Mouse (Mus musculus) embryonic facial prominence, embryonic 11.5 days (tissue): ENCODE results near the gene Zfp574. TPM values are rescaled to one million over a fixed set of nuclear protein-coding genes. Genes with fewer than 3 reads are reported as not detected.

Experiments
- ATAC-seq: fragments of 200-750 bp; cut with Nextera tagmentation; replicated peaks from 2 replicates; pipeline ENCODE4 v1.8.0; 2017; ENCODE audit warnings: low read depth; ENCODE audit not compliant: insufficient number of reproducible peaks, low FRiP score, low TSS enrichment
- DNase-seq: peaks from one replicate; pipeline ENCODE4 v3.0.0-alpha.2; 2015; ENCODE audit warnings: low spot score
- H3K27ac ChIP-seq: fragments of 300-500 bp; sonication (generic); replicated peaks from 2 replicates; pipeline ENCODE4 v1.5.1; 2014; ENCODE audit warnings: mild to moderate bottlenecking, low read depth, low read length, control low read depth
- H3K27me3 ChIP-seq: fragments of 300-500 bp; sonication (generic); 2 replicates; pipeline ENCODE4 v1.6.1; 2014; ENCODE audit warnings: mild to moderate bottlenecking, low read length, moderate library complexity, mixed read lengths; ENCODE audit not compliant: control insufficient read depth, insufficient read depth
- H3K36me3 ChIP-seq: fragments of 300-500 bp; sonication (generic); replicated peaks from 2 replicates; pipeline ENCODE4 v1.6.1; 2014; ENCODE audit warnings: low read depth, mild to moderate bottlenecking, low read length, moderate library complexity, mixed read lengths; ENCODE audit not compliant: control insufficient read depth, insufficient read depth
- H3K4me1 ChIP-seq: fragments of 300-500 bp; sonication (generic); 2 replicates; pipeline ENCODE4 v1.6.1; 2014; ENCODE audit warnings: low read length, mixed read lengths; ENCODE audit not compliant: control insufficient read depth, insufficient read depth
- H3K4me2 ChIP-seq: fragments of 300-500 bp; sonication (generic); 2 replicates; pipeline ENCODE4 v1.6.1; 2014; ENCODE audit warnings: low read depth, mild to moderate bottlenecking, control low read depth, low read length, moderate library complexity
- H3K4me3 ChIP-seq: fragments of 300-500 bp; sonication (generic); 2 replicates; pipeline ENCODE4 v1.5.1; 2014; ENCODE audit warnings: low read depth, low read length, control low read depth
- H3K9ac ChIP-seq: fragments of 300-500 bp; sonication (generic); replicated peaks from 2 replicates; pipeline ENCODE4 v1.6.1; 2014; ENCODE audit warnings: mild to moderate bottlenecking, control low read depth, low read length
- H3K9me3 ChIP-seq: fragments of 300-500 bp; sonication (generic); replicated peaks from 2 replicates; pipeline ENCODE4 v1.6.1; 2016; ENCODE audit warnings: mild to moderate bottlenecking, low read length, inconsistent platforms, mixed read lengths; ENCODE audit not compliant: control insufficient read depth
- WGBS: fragments of 180-500 bp; shearing (Covaris S2); extraction: QIAGEN DNeasy Blood & Tissue Kit; methylation state at CpG from one replicate; pipeline ENCODE4 v1.1.7; 2014; 5-methylcytosine and 5-hydroxymethylcytosine counted together
- polyA plus RNA-seq: library from polyadenylated mRNA; unstranded; fragments of >200 nt; fragmentation: Nextera tagmentation; extraction: Ambion mirVana; gene quantifications from 2 replicates; pipeline ENCODE4 v1.2.1, GENCODE M21; 2014

Zfp574 gene
- polyA plus RNA-seq, 1 experiment from 2014 or later: 17.2 TPM

GRCm38 (mm10) chr7:25058836-25059235 is 13.5 kb upstream of the Zfp574 start:
- ATAC-seq (0 out of 2 replicates have a peak, but pooled peaks have one; percentile 15), DNase-seq (no peak)
- Histone ChIP-seq H3K36me3 (peaks cover 20% of the 10 kb centered on the region), H3K27me3 (no peaks in the 10 kb centered on the region), H3K4me1 (no peaks in the 10 kb centered on the region), H3K27ac (no peak overlapping the region), H3K9ac (no peak overlapping the region), H3K4me2 (no peak overlapping the region), H3K9me3 (no peaks in the 10 kb centered on the region), H3K4me3 (no peak overlapping the region)
- 90% methylated on average over 14 of the region's 14 CpGs for WGBS

- Histone ChIP-seq H3K9ac (no peak overlapping the region), H3K4me3 (no peak overlapping the region), H3K4me2 (no peak overlapping the region), H3K4me1 (no peaks in the 10 kb centered on the region), H3K27ac (no peak overlapping the region), H3K9me3 (no peaks in the 10 kb centered on the region), H3K27me3 (no peaks in the 10 kb centered on the region), H3K36me3 (peaks cover 4% of the 10 kb centered on the region)
- ATAC-seq (no peak), DNase-seq (no peak)
- WGBS: 94% methylated on average over 6 of the region's 6 CpGs
Observed at GRCm38 (mm10) chr7:25063346-25063745, 9.0 kb upstream of the Zfp574 start.

GRCm38 (mm10) chr7:25063900-25064299 is 8.5 kb upstream of the Zfp574 start:
- WGBS: 86% methylated on average over 8 of the region's 8 CpGs
- no peak overlapping the region for H3K4me3 ChIP-seq
- no peak overlapping the region for H3K4me2 ChIP-seq
- ATAC-seq: no peak
- peaks cover 4% of the 10 kb centered on the region for H3K36me3 ChIP-seq
- no peak overlapping the region for H3K27ac ChIP-seq
- no peak overlapping the region for H3K9ac ChIP-seq
- H3K27me3 ChIP-seq: no peaks in the 10 kb centered on the region
- no peak for DNase-seq
- no peaks in the 10 kb centered on the region for H3K4me1 ChIP-seq
- no peaks in the 10 kb centered on the region for H3K9me3 ChIP-seq

- Histone ChIP-seq H3K4me1 (no peaks in the 10 kb centered on the region), H3K4me3 (no peak overlapping the region), H3K36me3 (peaks cover 4% of the 10 kb centered on the region), H3K9ac (no peak overlapping the region), H3K9me3 (no peaks in the 10 kb centered on the region), H3K4me2 (no peak overlapping the region), H3K27me3 (no peaks in the 10 kb centered on the region), H3K27ac (no peak overlapping the region)
- ATAC-seq (no peak), DNase-seq (no peak)
- 95% methylated on average over 7 of the region's 7 CpGs for WGBS
Observed at GRCm38 (mm10) chr7:25067338-25067737, 5.0 kb upstream of the Zfp574 start.

- Histone ChIP-seq H3K4me1 (no peaks in the 10 kb centered on the region), H3K27me3 (no peaks in the 10 kb centered on the region), H3K9me3 (no peaks in the 10 kb centered on the region), H3K4me3 (no peak overlapping the region), H3K9ac (no peak overlapping the region), H3K36me3 (no peaks in the 10 kb centered on the region; the same call in none of the 2 replicates), H3K27ac (no peak overlapping the region), H3K4me2 (no peak overlapping the region)
- DNase-seq (no peak), ATAC-seq (no peak)
- WGBS: 91% methylated on average over 22 of the region's 22 CpGs
Observed at GRCm38 (mm10) chr7:25067909-25068656, 4.3 kb upstream of the Zfp574 start.

GRCm38 (mm10) chr7:25068724-25069123 is 3.6 kb upstream of the Zfp574 start:
- ATAC-seq: no peak
- Histone ChIP-seq H3K4me2 (no peak overlapping the region), H3K27ac (no peak overlapping the region), H3K4me3 (no peak overlapping the region), H3K4me1 (no peaks in the 10 kb centered on the region), H3K36me3 (no peaks in the 10 kb centered on the region; the same call in none of the 2 replicates), H3K27me3 (no peaks in the 10 kb centered on the region), H3K9me3 (no peaks in the 10 kb centered on the region), H3K9ac (no peak overlapping the region)
- DNase-seq: peak; percentile 40
- 8% methylated on average over 2 of the region's 2 CpGs for WGBS

GRCm38 (mm10) chr7:25072716-25073390 is 486 bp downstream of the Zfp574 start:
- peak overlapping the region; percentile 53 for H3K4me3 ChIP-seq
- under 1% methylated on average over 19 of the region's 33 CpGs for WGBS
- no peaks in the 10 kb centered on the region; the same call in 1 of the 2 replicates for H3K36me3 ChIP-seq
- H3K27me3 ChIP-seq: no peaks in the 10 kb centered on the region
- no peaks in the 10 kb centered on the region for H3K4me1 ChIP-seq
- ATAC-seq: 0 out of 2 replicates have a peak, but pooled peaks have one; percentile 14
- no peaks in the 10 kb centered on the region for H3K9me3 ChIP-seq
- H3K4me2 ChIP-seq: peak overlapping the region; percentile 96
- DNase-seq: peak; percentile 66
- peak overlapping the region; percentile 84 for H3K27ac ChIP-seq
- peak overlapping the region; percentile 87 for H3K9ac ChIP-seq

- no peak overlapping the region; the same call in 1 of the 2 replicates for H3K9ac ChIP-seq
- H3K27me3 ChIP-seq: no peaks in the 10 kb centered on the region
- H3K36me3 ChIP-seq: no peaks in the 10 kb centered on the region
- no peaks in the 10 kb centered on the region for H3K4me1 ChIP-seq
- 0 out of 2 replicates have a peak overlapping the region, but pooled peaks have one; percentile 84 for H3K27ac ChIP-seq
- 81% methylated on average over 8 of the region's 8 CpGs for WGBS
- no peak overlapping the region for H3K4me2 ChIP-seq
- DNase-seq (no peak), ATAC-seq (no peak)
- no peak overlapping the region for H3K4me3 ChIP-seq
- H3K9me3 ChIP-seq: no peaks in the 10 kb centered on the region
Observed at GRCm38 (mm10) chr7:25073924-25074323, 1.6 kb downstream of the Zfp574 start.
